Mouse (Mus musculus) small intestine, adult 2 months (tissue): ENCODE data around the gene Tmem263.

Experiments used
- CTCF ChIP-seq: fragments of 200-500 bp; IDR thresholded peaks from 2 replicates; pipeline ENCODE4 v1.5.1; 2012; ENCODE audit warnings: low read depth, mild to moderate bottlenecking, control low read depth, inconsistent platforms, low read length, moderate library complexity, mixed read lengths; ENCODE audit not compliant: insufficient replicate concordance, insufficient read length; ENCODE audit errors: extremely low read depth
- POLR2A ChIP-seq: fragments of 200-500 bp; IDR thresholded peaks from 2 replicates; pipeline ENCODE4 v1.6.1; 2012; ENCODE audit warnings: low read depth, mild to moderate bottlenecking, control low read depth, inconsistent platforms, low read length, moderate library complexity

DNA sequence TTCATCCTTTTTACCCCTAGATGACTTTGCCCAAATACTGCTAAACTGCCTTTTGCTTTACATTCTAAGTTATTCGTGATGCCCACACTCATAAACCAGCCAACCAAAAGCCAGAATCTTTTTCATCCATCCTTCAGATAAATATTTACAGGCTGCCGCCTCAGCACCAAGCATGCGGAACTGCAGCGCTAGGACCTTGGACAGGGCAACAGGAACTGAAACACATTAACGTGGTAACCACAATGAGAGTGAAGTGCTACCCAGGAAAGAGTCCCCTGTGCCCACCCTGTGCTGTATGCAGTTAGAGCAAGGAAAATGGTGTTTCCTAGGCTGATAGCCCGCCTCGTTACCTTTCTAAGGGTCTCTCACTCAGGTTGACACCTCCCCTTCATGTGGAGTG is 26.0 kb downstream of the Tmem263 start:
- TF ChIP-seq POLR2A (no peak), CTCF (no peak)
